Mouse (Mus musculus) megakaryocyte, embryonic 14.5 days (primary cell): ENCODE data around the gene Syde2.

Source experiments
- FLI1 ChIP-seq: IDR thresholded peaks from 2 replicates; pipeline ENCODE4 v1.6.1; 2012; ENCODE audit warnings: low read length, inconsistent platforms, mixed read lengths
- GATA1 ChIP-seq: IDR thresholded peaks from 3 replicates; pipeline ENCODE4 v1.6.1; 2012; ENCODE audit warnings: mixed read lengths, low read length, inconsistent platforms, borderline replicate concordance

GRCm38 (mm10) chr3:146011544-146012218 lies 24.0 kb downstream of the Syde2 start:
- TF ChIP-seq GATA1 (no peak), FLI1 (no peak)
